Mouse (Mus musculus): ENCODE measurements around the gene Ankrd12.

DNA sequence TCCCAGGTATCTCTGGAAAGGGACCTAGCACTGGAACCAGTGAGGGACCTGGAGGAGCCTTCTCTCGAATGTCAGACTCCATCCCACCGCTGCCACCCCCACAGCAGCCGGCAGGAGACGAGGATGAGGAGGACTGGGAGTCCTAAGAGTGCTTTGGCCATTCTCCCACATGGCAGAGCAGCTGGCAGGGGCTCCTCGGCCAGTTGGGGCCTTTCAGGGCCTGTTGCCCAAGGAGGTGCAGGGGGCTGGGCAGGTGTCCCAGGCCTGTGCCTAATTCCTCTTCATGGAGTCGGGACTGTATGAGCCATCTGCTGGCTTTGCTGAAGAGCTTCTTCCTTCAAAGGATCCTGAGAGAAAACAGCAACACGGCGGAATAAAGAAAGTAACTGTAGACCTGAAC is 42.1 kb upstream of the Ankrd12 start:
- TF ChIP-seq CTCF (IDR thresholded peaks at IDR 0.05; ENCODE audit: low read depth, low read length) (no peak), POLR2A (IDR thresholded peaks at IDR 0.05; ENCODE audit: borderline replicate concordance, low read depth, low read length) (no peak)
